Mouse (Mus musculus): ENCODE measurements around the gene Ddrgk1. TPM values are rescaled to one million over a fixed set of nuclear protein-coding genes. Genes with fewer than 3 reads are reported as not detected.
A peak's percentile ranks its signal among the peaks of the same experiment; 100 is the strongest.

Gene Ddrgk1
- 69.6 and 71.7 TPM in 2 replicates for polyA plus RNA-seq (2015; fragmentation: Nextera tagmentation; extraction: Ambion mirVana)

GRCm38 (mm10) chr2:130664102-130664701 is at the start of gene Ddrgk1:
Gene Ddrgk1 (minus strand): TSS chr2:130664659.
- WGBS, result under 1% methylated on average over 40 of the region's 40 CpGs
- no peaks in the 10 kb centered on the region for H3K27me3 ChIP-seq

GRCm38 (mm10) chr2:130707057-130707456 is 42.6 kb upstream of the Ddrgk1 start:
- H3K27me3 ChIP-seq, result no peaks in the 10 kb centered on the region
- H3K4me1 ChIP-seq, result peaks cover 12% of the 10 kb centered on the region
- 0 out of 2 replicates have a peak overlapping the region, but pooled peaks have one; percentile 11 for H3K27ac ChIP-seq
- no peak for ATAC-seq (ENCODE audit: insufficient number of reproducible peaks, low FRiP score, low TSS enrichment, low read depth)
- no peaks in the 10 kb centered on the region for H3K9me3 ChIP-seq
- no peak overlapping the region for H3K4me3 ChIP-seq
- no peak overlapping the region for H3K4me2 ChIP-seq
- 42% methylated on average over 10 of the region's 10 CpGs for WGBS
- peaks cover 31% of the 10 kb centered on the region for H3K36me3 ChIP-seq
- no peak overlapping the region for H3K9ac ChIP-seq

More at GRCm38 (mm10) chr2:130664102-130664701, at the start of gene Ddrgk1:
- Histone ChIP-seq H3K36me3 (peaks cover 40% of the 10 kb centered on the region), H3K9me3 (no peaks in the 10 kb centered on the region), H3K9ac (peak within 1 kb of the TSS; percentile 85), H3K4me1 (peaks cover 34% of the 10 kb centered on the region), H3K4me2 (peak within 1 kb of the TSS; percentile 76), H3K27ac (peak within 1 kb of the TSS; percentile 99), H3K4me3 (peak within 1 kb of the TSS; percentile 70)
- ATAC-seq (ENCODE audit: insufficient number of reproducible peaks, low FRiP score, low TSS enrichment, low read depth), result peak; percentile 97

- Histone ChIP-seq H3K9me3 (no peaks in the 10 kb centered on the region), H3K4me3 (no peak overlapping the region), H3K9ac (no peak overlapping the region), H3K36me3 (peaks cover 27% of the 10 kb centered on the region), H3K27me3 (no peaks in the 10 kb centered on the region), H3K4me1 (peaks cover 12% of the 10 kb centered on the region), H3K4me2 (no peak overlapping the region), H3K27ac (0 out of 2 replicates have a peak overlapping the region, but pooled peaks have one; percentile 33)
- WGBS, result 64% methylated on average over 4 of the region's 4 CpGs
- ATAC-seq (ENCODE audit: insufficient number of reproducible peaks, low FRiP score, low TSS enrichment, low read depth), result no peak
Measured at GRCm38 (mm10) chr2:130706602-130707001, 42.1 kb upstream of the Ddrgk1 start.

GRCm38 (mm10) chr2:130705178-130705577 is 40.7 kb upstream of the Ddrgk1 start:
- peak overlapping the region; percentile 69; the same call in 1 of the 2 replicates for H3K27ac ChIP-seq
- ATAC-seq (ENCODE audit: insufficient number of reproducible peaks, low FRiP score, low TSS enrichment, low read depth), result no peak
- no peaks in the 10 kb centered on the region for H3K9me3 ChIP-seq
- H3K9ac ChIP-seq, result no peak overlapping the region
- H3K36me3 ChIP-seq, result peaks cover 20% of the 10 kb centered on the region
- no peak overlapping the region for H3K4me2 ChIP-seq
- H3K4me3 ChIP-seq, result no peak overlapping the region
- peaks cover 12% of the 10 kb centered on the region for H3K4me1 ChIP-seq
- 0 out of 2 replicates have a peak, but pooled peaks cover under 1% of the 10 kb centered on the region for H3K27me3 ChIP-seq
- 63% methylated on average over 6 of the region's 6 CpGs for WGBS

GRCm38 (mm10) chr2:130704040-130705001 is 39.9 kb upstream of the Ddrgk1 start:
- Histone ChIP-seq H3K9me3 (no peaks in the 10 kb centered on the region), H3K4me3 (no peak overlapping the region), H3K4me1 (peaks cover 12% of the 10 kb centered on the region), H3K4me2 (no peak overlapping the region), H3K9ac (no peak overlapping the region), H3K27me3 (0 out of 2 replicates have a peak, but pooled peaks cover 5% of the 10 kb centered on the region), H3K36me3 (peaks cover 12% of the 10 kb centered on the region), H3K27ac (peak overlapping the region; percentile 69)
- ATAC-seq (ENCODE audit: insufficient number of reproducible peaks, low FRiP score, low TSS enrichment, low read depth), result peak; percentile 49; the same call in 1 of the 2 replicates
- 42% methylated on average over 9 of the region's 9 CpGs for WGBS

- Histone ChIP-seq H3K4me1 (peaks cover 16% of the 10 kb centered on the region), H3K4me2 (peak overlapping the region; percentile 100), H3K9me3 (no peaks in the 10 kb centered on the region), H3K27me3 (peaks cover 33% of the 10 kb centered on the region), H3K4me3 (peak overlapping the region; percentile 61), H3K27ac (no peak overlapping the region), H3K36me3 (no peaks in the 10 kb centered on the region), H3K9ac (peak overlapping the region; percentile 42; the same call in 1 of the 2 replicates)
- WGBS, result 2% methylated on average over 14 of the region's 14 CpGs
- no peak for ATAC-seq (ENCODE audit: insufficient number of reproducible peaks, low FRiP score, low TSS enrichment, low read depth)
Measured at GRCm38 (mm10) chr2:130697821-130698266, 33.4 kb upstream of the Ddrgk1 start.

GRCm38 (mm10) chr2:130697153-130697810 is 32.8 kb upstream of the Ddrgk1 start, which contains the start of gene Slc4a11:
Gene Slc4a11 (minus strand): TSS chr2:130697519.
- Histone ChIP-seq H3K4me3 (peak within 1 kb of the TSS; percentile 61), H3K4me1 (peaks cover 16% of the 10 kb centered on the region), H3K9me3 (no peaks in the 10 kb centered on the region), H3K36me3 (no peaks in the 10 kb centered on the region), H3K27me3 (peaks cover 33% of the 10 kb centered on the region), H3K9ac (peak within 1 kb of the TSS; percentile 42), H3K27ac (no peak within 1 kb of the TSS), H3K4me2 (peak within 1 kb of the TSS; percentile 100)
- WGBS, result under 1% methylated on average over 64 of the region's 65 CpGs
- peak; percentile 52 for ATAC-seq (ENCODE audit: insufficient number of reproducible peaks, low FRiP score, low TSS enrichment, low read depth)

GRCm38 (mm10) chr2:130696700-130697152 is 32.3 kb upstream of the Ddrgk1 start:
- Histone ChIP-seq H3K4me1 (peaks cover 16% of the 10 kb centered on the region), H3K9me3 (no peaks in the 10 kb centered on the region), H3K27ac (no peak overlapping the region), H3K27me3 (peaks cover 33% of the 10 kb centered on the region), H3K9ac (peak overlapping the region; percentile 42), H3K36me3 (no peaks in the 10 kb centered on the region), H3K4me3 (peak overlapping the region; percentile 61), H3K4me2 (peak overlapping the region; percentile 100)
- peak; percentile 11; the same call in 1 of the 2 replicates for ATAC-seq (ENCODE audit: insufficient number of reproducible peaks, low FRiP score, low TSS enrichment, low read depth)
- WGBS, result 1% methylated on average over 31 of the region's 31 CpGs

- ATAC-seq (ENCODE audit: insufficient number of reproducible peaks, low FRiP score, low TSS enrichment, low read depth), result no peak
- Histone ChIP-seq H3K4me2 (no peak overlapping the region), H3K9ac (no peak overlapping the region), H3K27ac (no peak overlapping the region), H3K4me1 (peaks cover 18% of the 10 kb centered on the region), H3K9me3 (no peaks in the 10 kb centered on the region), H3K27me3 (peaks cover 25% of the 10 kb centered on the region), H3K36me3 (no peaks in the 10 kb centered on the region), H3K4me3 (no peak overlapping the region)
- WGBS, result 42% methylated on average over 3 of the region's 3 CpGs
Measured at GRCm38 (mm10) chr2:130693563-130693962, 29.1 kb upstream of the Ddrgk1 start.

- 72% methylated on average over 2 of the region's 2 CpGs for WGBS
- Histone ChIP-seq H3K4me1 (0 out of 2 replicates have a peak, but pooled peaks cover 2% of the 10 kb centered on the region), H3K27me3 (no peaks in the 10 kb centered on the region), H3K36me3 (peaks cover 14% of the 10 kb centered on the region; the same call in 1 of the 2 replicates), H3K9me3 (no peaks in the 10 kb centered on the region), H3K27ac (no peak overlapping the region), H3K4me2 (no peak overlapping the region), H3K4me3 (no peak overlapping the region), H3K9ac (no peak overlapping the region)
- ATAC-seq (ENCODE audit: insufficient number of reproducible peaks, low FRiP score, low TSS enrichment, low read depth), result no peak
Measured at GRCm38 (mm10) chr2:130689011-130689410, 24.6 kb upstream of the Ddrgk1 start.

GRCm38 (mm10) chr2:130685426-130685825 is 21.0 kb upstream of the Ddrgk1 start:
- Histone ChIP-seq H3K27ac (no peak overlapping the region), H3K4me3 (no peak overlapping the region), H3K36me3 (peaks cover 43% of the 10 kb centered on the region), H3K27me3 (no peaks in the 10 kb centered on the region), H3K9ac (no peak overlapping the region), H3K4me2 (no peak overlapping the region), H3K9me3 (no peaks in the 10 kb centered on the region), H3K4me1 (0 out of 2 replicates have a peak, but pooled peaks cover 2% of the 10 kb centered on the region)
- ATAC-seq (ENCODE audit: insufficient number of reproducible peaks, low FRiP score, low TSS enrichment, low read depth), result no peak
- WGBS, result 89% methylated on average over 9 of the region's 9 CpGs

Data from limb, embryonic 15.5 days (tissue).